Mouse (Mus musculus) heart, postnatal 36 days (tissue): ENCODE measurements around the gene Plppr3. TPM values are rescaled to one million over a fixed set of nuclear protein-coding genes. Genes with fewer than 3 reads are reported as not detected.

ENCODE experiments used
- DNase-seq, 2 experiments: peaks; one replicate each; pipeline ENCODE4 v3.0.0; 2021 to 2022
- intact Hi-C: fragments of 180-260 bp; cut with DNase I; formaldehyde crosslinking; loops from one replicate; pipeline ENCODE4 v1.15.1; 2025
- total RNA-seq, 2 experiments: library from RNA; stranded (reverse); gene quantifications; 2 replicates each; pipeline ENCODE4 v1.2.3; 2021

Gene Plppr3
- not detected for total RNA-seq

DNA sequence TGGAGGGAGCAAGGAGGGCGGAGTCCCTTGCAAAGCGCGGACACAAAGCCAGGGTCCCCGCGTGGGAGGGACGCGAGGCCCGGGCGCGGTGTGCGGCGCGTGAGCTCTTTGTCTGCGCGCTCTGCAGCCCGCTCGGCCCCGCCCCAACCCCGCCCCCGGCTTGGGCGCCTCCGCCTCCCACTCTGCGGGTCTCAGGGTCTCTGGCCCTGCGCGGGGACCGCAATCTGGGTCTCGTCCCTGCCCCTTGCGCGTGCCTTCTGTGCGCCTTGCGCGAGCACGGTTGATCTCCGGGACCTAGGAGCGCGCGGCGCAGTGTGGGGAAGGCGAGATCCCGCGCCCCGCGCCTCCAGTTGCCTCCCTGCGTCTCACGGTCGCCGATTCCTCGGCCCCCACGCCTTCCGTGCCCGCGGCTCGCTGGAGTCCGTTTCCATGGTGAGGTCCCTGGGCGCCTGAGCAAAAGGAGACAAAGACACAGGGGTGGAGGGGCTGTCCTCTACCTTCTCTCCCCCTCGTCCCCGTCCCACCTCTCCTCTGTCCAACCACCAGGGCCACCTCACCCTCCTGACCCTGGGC, at the start of gene Plppr3, which contains the start of gene Prtn3:
Plppr3 (minus strand) TSS at position 345 of the 573 bp plus-strand sequence.
Prtn3 (plus strand) TSS at position 187 of the 573 bp plus-strand sequence.
- intact Hi-C loops, result no loop called here
- no peak for DNase-seq

DNA sequence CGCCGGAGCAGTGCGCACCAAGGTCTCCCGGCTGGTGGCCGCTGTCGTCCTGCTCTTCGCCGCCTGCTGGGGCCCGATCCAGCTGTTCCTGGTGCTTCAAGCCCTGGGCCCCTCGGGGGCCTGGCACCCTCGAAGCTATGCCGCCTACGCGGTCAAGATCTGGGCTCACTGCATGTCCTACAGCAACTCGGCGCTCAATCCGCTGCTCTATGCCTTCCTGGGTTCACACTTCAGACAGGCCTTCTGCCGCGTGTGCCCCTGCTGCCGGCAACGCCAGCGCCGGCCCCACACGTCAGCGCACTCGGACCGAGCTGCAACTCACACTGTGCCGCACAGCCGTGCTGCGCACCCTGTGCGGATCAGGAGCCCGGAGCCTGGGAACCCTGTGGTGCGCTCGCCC, 47.1 kb upstream of the Plppr3 start:
- intact Hi-C loops, result no loop called here
- no peak for DNase-seq

DNA sequence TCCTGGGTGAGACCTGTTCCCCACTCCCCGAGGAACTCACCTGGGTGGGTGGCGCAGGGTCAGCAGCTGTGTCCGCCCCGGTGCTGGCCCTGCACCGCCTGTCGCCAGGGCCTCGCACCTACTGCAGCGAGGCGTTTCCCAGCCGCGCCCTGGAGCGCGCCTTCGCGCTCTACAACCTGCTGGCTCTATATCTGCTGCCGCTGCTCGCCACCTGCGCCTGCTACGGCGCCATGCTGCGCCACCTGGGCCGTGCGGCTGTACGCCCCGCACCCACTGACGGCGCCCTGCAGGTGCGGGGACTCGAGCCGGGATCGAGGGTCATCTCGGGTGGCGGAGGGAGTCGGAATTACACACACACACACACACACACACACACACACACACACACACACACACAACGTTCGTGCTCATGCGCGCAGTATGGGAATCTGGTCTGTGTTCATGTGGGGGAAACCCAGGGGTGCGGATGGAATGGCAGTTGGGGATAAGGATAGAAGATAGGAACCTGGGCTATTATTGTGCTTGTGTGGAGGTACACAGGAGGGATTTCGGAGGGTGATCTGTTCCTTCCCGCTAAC, 46.6 kb upstream of the Plppr3 start, which contains the start of gene R3hdm4:
R3hdm4 (minus strand) TSS at position 251 of the 578 bp plus-strand sequence.
- no peak for DNase-seq
- intact Hi-C loops, result no loop called here

DNA sequence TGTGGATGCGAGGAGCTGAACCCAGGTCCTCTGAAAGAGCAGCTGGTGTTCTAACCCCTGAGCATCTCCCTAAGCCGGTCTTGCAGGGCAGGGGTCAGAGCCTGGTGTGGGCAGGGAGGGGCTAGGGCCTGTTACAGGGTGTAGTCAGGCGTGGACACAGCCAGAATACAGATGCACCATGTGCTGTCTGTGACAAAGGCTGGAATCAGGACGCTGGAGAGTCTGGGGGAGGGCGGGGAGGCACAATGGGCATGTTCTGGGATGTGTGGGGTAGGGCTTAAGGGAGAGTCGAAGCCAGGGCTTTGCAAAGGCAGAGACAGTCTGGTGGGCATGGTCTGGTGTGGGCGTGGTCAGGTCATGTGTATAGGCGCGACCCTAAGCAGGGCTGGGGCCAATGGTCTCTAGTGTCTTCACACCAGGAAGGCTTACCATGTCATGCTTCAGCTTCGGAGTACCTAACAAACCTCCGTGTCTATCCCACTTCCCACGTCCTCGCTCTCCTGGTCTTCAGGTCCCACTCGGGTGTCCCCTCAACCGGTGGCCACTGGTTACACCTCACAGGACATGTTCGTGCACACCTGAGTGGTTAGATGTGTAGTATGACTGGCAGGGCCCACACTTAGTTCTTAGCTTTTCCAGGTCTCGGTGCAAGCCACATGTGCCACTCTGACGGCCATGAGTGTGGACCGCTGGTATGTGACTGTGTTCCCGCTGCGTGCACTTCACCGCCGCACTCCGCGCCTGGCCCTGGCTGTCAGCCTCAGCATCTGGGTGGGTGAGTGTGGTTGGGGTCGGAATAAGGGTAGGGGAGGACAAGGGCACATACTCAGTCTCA, 45.8 kb upstream of the Plppr3 start:
- intact Hi-C loops, result no loop called here
- DNase-seq, result no peak

DNA sequence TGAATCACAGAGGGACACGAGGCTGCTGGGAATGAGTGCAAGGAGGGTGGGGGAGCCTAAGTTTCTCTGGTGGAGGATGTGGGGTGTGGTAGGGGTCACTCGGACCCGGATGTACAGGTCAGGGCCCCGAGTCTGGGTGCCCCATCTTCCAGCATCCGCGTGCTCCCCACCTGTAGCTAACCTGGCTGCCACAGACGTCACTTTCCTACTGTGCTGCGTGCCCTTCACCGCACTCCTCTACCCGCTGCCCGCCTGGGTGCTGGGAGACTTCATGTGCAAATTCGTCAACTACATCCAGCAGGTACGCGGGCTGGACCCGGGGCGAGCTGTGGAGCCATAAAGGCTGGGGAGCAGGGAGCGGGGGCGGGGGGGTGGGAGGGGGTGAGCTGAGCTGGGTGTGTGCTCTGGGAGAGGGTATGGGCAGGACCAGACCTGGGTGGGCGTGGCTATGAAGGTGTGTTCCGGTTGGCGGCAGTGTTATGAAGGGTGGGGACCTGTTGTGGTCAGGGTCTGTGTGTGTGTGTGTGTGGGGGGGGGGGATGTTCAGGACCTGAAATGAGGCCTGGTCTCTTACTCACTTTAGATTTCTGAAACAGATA, 44.9 kb upstream of the Plppr3 start:
- intact Hi-C loops, result no loop called here
- DNase-seq, result no peak

DNA sequence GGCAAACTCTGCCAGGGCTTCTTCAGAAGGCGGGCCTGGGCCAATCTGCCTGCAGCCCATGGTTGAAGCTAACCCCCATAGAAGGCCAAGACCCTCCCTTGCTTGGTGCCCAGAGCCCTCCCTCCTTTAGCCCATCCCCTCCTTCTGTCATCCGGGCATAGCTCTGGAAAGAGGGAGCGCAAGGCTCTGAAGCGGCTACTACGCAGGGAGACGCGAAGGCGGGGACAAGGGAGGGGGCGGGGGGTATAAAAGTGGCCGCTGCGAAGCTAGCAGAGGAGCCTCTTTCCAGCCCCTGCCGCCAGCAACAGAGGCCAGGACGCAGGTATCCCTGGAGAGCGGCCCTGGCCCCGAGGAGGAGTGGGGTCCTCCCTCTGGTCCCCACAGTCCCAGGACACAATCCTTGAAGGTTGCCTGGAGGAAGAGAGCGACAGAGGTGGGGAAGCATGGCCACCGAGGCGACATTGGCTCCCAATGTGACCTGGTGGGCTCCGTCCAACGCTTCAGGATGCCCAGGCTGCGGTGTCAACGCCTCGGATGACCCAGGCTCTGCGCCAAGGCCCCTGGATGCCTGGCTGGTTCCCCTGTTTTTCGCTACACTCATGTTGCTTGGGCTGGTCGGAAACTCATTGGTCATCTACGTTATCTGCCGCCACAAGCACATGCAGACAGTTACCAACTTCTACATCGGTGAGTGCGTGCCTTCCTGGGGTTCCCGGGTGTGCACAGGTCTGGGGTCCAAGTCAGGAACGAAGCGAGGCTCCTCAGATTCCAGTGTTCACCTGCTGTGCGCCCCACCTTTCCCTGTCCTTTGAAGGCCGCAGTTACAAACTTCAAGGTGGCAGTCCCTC, 44.0 kb upstream of the Plppr3 start:
- intact Hi-C loops, result no loop called here
- DNase-seq, result no peak

DNA sequence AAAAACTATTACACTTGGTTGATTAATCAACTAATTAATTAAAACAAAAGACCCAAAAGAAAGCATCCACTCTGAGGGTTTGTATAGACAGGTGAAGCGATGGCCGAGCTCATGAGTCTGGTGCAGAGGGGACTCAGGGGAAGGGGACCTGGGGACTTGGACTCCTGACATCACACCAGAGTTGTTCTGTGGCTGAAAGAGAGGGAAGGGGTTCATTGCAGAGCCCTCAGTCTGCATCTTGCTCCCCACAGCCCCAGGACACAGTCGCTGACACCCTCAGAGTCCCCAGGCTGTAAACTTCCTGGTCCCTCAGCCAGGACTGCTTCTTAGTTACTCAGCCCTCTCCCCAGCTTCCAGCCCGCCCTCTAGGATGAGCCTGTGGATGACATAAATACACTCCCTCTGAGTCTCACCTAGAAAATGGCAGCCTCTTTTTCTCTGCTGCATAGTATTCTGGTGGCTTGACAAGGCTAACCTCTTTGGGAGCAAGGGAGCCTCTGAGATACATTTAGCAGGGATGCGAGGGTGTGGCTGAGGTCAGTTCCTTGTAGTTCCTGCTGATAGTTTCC, 43.2 kb upstream of the Plppr3 start:
- DNase-seq, result no peak
- intact Hi-C loops, result no loop called here

DNA sequence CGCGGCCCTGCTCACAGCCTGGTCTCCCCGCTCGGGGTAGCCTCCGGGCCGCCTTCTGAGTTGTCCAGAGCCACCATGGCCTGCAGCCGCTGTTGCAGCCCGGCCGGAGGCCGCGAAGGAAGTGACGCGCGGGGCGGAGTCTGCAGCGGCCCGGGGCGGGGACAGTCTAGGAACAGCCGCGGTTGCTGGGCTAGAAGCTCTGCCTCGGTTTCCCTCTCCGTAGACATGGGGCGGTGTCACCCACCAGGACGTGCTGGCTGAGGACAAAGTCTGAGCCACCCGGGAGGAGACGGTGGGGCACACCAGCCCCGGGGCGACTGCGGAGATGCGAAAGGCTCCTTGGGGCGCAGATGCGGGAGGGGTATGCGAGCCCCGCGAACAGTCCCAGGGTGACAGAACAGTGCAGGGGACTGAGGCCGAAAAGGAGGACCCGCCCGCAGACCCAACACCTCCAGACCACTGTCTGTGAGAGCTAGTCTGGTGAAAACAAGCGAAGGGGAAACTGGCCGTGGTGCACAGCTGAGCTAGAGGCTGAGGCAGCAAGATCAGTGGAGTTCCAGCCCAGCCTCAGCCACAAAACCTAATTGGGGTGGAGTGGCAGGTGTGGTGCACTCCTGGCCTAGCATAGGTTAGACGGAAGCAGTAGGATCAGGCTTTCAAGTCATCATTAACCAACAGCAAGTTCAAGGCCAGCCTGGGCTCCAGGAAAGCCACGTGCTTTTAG, 42.5 kb upstream of the Plppr3 start, which contains the start of gene Kiss1r:
Kiss1r (plus strand) TSS at position 164 of the 724 bp plus-strand sequence.
- intact Hi-C loops, result no loop called here
- peak; percentile 91 to 92 for DNase-seq

DNA sequence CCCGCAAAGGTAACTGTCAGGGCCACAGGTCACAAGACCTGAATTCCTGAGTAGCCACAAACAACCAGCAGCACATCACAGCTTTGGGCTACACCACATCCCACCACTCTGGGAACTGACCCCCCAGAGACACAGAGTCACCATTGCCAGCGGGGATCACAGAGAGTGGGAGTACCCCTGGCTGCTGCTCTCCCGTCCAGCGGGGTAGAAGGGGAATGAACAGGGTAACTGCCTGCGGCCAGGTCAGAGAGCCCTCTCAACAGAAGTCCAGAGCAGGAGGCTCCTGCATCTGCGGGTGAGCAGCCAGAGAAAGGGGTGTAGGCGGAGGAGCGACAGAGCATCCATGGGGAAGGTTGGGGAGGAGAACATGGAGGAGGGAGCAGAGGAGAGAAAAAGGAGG, 41.6 kb upstream of the Plppr3 start:
- no peak for DNase-seq
- intact Hi-C loops, result no loop called here

DNA sequence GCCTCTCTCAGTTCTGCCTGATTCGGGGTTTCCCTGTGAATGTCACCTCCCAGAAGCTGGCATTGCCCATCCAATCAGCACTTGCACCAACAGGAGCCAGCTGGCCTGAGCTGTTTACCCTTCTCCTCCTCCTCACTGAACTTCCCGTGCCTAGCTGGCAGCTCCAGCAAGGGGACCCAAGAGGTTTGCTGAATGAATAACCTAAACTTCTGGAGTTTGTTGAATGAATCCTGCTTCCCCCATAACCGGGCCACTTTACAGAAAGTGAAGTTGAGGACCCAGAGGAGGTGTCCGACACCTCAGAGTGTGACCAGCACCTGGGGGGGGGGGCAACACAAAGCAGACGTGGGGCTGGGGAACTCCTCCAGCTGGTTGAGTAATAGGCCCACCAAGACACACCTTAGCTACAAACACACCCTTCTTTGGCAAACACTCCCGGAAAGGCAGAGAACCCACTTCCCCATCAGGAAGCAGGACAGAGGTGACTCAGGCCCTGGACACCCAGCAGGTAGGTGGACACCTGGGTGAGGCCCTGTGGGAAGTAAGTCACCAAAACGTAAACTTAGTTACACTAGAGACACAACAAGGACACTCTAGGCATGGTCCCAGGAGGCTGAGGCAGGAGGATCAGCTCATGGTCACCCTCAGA, 40.6 kb upstream of the Plppr3 start:
- intact Hi-C loops, result no loop called here
- no peak for DNase-seq

DNA sequence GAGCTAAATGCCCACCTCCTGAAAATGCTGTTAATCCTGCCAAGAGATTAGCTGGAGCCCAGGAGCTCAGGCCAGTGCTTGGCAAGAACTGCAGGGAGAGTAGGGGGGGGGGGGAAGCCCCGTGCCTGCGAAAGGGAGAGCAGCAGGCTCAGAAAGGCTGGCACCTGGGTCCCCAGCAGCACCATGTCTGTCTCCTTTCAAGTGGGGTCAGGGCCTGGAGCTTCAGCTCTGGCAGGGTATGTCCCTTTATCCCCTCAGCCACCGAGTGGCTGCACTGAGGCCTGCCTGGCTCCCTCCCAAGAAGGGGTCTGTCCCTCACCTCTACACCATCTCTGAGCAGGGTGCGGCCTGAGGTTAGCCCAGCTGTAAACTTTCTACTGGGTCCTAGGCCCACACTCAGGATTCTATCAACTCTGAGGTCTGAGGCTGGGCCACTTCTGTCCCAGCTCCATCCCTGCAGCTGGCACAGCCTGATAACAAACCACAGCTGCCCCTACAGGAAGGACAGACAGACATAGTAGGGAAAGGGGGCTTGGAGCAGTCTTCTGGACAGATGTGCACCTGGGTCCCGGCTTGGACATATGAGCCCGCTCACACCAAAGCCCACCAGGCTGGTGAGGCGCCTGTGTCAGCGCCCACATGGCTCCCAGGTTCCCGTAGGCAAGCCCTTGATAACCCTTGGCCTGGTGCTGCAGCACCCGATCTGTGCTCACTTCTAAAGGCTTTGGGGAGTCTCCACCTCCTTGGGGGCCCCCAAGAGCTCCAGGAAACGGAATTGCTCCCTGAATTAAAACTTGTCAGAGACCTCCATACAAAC, 39.9 kb upstream of the Plppr3 start:
- intact Hi-C loops, result no loop called here
- DNase-seq, result no peak

DNA sequence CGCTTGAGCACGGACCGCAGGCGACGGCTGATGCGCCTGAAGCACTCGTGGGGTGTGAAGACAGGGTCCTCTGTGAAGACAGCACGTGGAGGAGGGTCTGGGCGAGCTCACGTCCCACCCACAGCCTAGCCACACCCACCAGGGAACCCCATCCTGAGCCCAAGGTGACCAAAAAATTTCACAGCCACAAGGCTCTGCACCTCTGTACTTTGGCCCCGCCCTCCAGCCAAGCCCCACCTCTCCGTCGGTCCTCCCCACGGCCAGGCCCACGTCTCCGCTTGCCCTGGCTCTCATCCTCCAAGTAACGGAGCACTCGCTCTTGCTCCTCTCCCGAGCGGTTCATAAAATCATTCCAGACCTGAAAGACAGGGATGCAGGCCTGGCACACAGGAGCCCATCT, 38.0 kb upstream of the Plppr3 start:
- DNase-seq, result no peak
- intact Hi-C loops, result no loop called here

DNA sequence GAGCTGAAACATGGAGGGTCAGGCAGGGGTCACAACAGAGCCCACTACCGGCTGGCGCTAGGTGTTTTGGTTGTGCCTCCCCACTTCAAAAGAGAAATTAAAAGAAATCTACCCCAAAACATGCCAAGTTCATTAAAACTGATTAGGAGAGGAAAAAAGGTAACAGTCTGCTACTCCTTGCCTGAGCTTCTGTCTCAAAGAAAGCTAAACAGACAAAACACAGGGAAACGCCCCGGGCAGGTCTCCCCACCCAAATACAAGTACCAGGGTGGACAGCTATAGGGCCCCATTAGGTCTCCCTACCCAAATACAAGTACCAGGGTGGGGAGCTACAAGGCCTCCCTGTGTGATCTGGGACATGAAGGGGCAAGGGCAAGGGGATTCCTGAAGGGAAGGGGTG, 36.1 kb upstream of the Plppr3 start, which contains the start of gene Gm26602:
Gm26602 (plus strand) TSS at position 301 of the 400 bp plus-strand sequence.
- DNase-seq, result no peak
- intact Hi-C loops, result no loop called here

DNA sequence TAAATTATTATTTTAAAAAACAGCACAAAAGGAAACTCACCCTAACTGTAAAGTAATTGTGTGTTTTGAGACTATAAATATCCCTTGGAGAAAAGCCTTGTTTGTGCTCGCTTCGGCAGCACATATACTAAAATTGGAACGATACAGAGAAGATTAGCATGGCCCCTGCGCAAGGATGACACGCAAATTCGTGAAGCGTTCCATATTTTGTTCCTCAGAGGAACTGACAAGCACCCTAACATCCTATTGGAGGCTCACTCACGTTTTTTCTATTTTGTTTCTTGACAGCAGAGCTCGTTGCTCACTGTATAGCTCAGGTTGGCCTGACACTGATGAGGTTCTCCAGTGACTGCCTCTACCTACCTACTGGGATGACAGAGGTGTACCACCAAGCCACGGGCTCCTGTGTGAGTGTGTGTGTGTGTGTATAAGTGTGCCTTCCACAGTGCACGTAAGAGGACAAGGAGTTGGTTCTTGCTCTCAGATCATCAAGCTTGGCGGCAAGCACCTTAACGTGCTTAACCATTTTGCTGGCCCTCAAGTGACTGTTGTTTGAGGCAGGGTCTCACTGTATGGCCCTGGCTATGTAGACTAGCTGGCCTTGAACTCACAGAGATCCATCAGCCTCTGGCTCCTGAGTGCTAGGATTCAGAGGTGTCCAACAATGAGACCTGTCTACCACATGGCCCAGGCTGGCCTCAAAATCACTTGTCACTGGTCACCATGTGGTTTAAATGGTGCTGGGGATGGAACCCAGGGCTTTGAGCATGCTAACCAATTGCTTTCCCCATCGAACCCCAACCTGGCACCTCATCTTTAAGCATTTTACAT, 34.9 kb upstream of the Plppr3 start:
- DNase-seq, result peak; percentile 29 to 55
- intact Hi-C loops, result no loop called here

DNA sequence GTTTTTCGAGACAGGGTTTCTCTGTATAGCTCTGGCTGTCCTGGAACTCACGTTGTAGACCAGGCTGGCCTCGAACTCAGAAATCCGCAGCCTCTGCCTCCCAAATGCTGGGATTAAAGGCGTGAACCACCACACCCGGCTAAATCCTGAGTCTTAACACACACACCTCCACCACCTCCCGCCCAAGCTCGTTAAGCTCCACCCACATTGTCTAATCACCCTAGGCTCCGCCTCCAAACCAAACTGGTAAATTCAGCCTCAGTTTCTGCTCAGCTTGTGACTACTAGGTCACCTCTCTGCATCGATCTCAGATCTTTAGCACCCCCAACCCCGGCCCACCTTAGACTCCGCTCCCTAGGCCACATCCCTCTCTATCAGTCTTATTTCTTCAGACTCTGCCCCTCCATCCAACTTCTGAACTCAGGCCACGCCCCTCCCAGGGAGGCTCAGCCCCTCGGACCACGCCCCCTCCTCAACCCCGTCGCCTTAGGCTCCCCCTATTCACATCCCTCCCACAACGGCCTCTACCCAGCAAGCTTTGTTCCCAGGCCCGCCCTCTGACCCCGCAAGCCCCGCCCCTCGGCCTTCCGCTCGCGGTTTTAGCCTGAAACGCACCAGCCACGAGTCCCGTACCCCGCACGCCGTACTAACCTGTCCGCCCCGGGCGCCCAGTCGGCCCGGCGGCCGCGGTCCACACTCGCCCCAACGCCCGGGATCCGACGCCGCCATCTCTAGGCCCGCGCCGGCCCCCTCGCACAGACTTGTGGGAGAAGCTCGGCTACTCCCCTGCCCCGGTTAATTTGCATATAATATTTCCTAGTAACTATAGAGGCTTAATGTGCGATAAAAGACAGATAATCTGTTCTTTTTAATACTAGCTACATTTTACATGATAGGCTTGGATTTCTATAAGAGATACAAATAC, 34.0 kb upstream of the Plppr3 start, which contains the start of gene Med16:
Med16 (minus strand) TSS at position 757 of the 925 bp plus-strand sequence.
- intact Hi-C loops, result no loop called here
- DNase-seq, result peak; percentile 94 to 98

DNA sequence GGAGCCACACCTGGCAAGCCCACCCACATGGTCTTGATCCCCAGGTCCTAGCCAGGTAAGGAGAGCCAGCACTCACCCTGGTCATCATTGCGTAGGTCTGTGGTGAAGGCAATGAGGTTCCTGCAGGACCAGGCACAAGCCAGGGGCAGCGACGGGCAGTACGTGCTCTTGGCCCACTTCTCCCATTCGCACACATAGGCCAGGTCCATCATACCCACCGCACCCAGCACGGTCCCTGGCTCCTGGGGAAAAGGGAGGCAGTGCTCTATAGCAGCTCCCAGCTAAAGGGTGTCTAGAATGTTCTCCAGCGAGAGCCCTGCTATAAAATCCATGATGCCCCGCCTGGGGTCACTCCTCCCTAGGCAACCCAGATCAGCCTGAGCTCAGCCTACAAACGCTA, 33.0 kb upstream of the Plppr3 start:
- DNase-seq, result no peak
- intact Hi-C loops, result no loop called here
